Mouse (Mus musculus) heart, postnatal 0 days (tissue): ENCODE measurements at regions not wholly inside any gene's neighbourhood (a gene's known extent, or its start where the extent isn't known, plus 50 kb on each side); places are given as distances from the start of the nearest gene placed in this dataset.

Experiments used
- ATAC-seq: fragments of 200-750 bp; cut with Nextera tagmentation; 2 replicates; pipeline ENCODE4 v1.8.0; 2017; ENCODE audit warnings: low read depth, moderate number of reproducible peaks, moderate library complexity; ENCODE audit not compliant: insufficient read depth
- DNase-seq: peaks from one replicate; pipeline ENCODE4 v3.0.0-alpha.2; 2016; ENCODE audit warnings: low spot score
- H3K27ac ChIP-seq: fragments of 300-500 bp; sonication (generic); 2 replicates; pipeline ENCODE4 v1.5.1; 2014; ENCODE audit warnings: low read depth, mild to moderate bottlenecking
- H3K27me3 ChIP-seq: fragments of 300-500 bp; sonication (generic); 2 replicates; pipeline ENCODE4 v1.6.1; 2014; ENCODE audit warnings: low read length, mixed read lengths; ENCODE audit not compliant: control insufficient read depth, insufficient read depth
- H3K36me3 ChIP-seq: fragments of 300-500 bp; sonication (generic); replicated peaks from 2 replicates; pipeline ENCODE4 v1.6.1; 2014; ENCODE audit warnings: low read length, mixed read lengths; ENCODE audit not compliant: control insufficient read depth, insufficient read depth
- H3K4me1 ChIP-seq: fragments of 300-500 bp; sonication (generic); 2 replicates; pipeline ENCODE4 v1.6.1; 2014; ENCODE audit warnings: antibody characterized with exemption; ENCODE audit not compliant: control insufficient read depth, insufficient read depth
- H3K4me2 ChIP-seq: fragments of 300-500 bp; sonication (generic); 2 replicates; pipeline ENCODE4 v1.6.1; 2014; ENCODE audit warnings: low read depth, mild to moderate bottlenecking, low read length, moderate library complexity
- H3K4me3 ChIP-seq: fragments of 300-500 bp; sonication (generic); 2 replicates; pipeline ENCODE4 v1.5.1; 2014; ENCODE audit warnings: low read depth, low read length
- H3K9ac ChIP-seq: fragments of 300-500 bp; sonication (generic); replicated peaks from 2 replicates; pipeline ENCODE4 v1.6.1; 2014; ENCODE audit warnings: low read depth, low read length, mixed read lengths
- H3K9me3 ChIP-seq: fragments of 300-500 bp; sonication (generic); replicated peaks from 2 replicates; pipeline ENCODE4 v1.6.1; 2016; ENCODE audit warnings: low read length; ENCODE audit not compliant: control insufficient read depth
- CTCF ChIP-seq: IDR thresholded peaks from 2 replicates; pipeline ENCODE4 v1.5.1; 2016; ENCODE audit warnings: antibody characterized with exemption, control low read depth, low read depth
- EP300 ChIP-seq: IDR thresholded peaks from 2 replicates; pipeline ENCODE4 v1.6.1; 2016; ENCODE audit warnings: antibody characterized with exemption, low read depth
- WGBS: fragments of 180-500 bp; shearing (Covaris S2); extraction: QIAGEN DNeasy Blood & Tissue Kit; methylation state at CpG from one replicate; pipeline ENCODE4 v1.1.7; 2014; 5-methylcytosine and 5-hydroxymethylcytosine counted together

DNA sequence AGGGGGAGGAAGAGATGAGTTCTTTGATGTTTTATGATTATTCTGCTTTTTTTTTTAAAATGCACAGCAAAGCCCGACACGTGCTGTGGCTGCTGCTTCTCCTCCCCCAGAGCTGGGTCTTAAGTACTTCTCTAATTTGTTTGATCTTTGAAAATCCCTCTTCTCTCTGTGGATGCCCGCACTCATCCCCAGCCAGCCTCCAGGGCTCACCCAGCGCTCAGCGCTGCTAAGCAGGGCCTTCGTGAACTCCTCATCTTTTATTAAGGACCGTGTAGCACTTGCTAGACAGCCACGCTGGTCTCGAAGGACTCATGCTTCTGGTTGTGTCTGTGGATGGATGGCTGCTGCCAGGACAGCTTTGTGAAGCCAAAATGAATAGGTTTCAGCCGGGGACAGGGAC lies 72.9 kb upstream of the Kcng1 start:
- Histone ChIP-seq H3K27ac (no peak overlapping the region), H3K4me1 (no peaks in the 10 kb centered on the region), H3K4me3 (no peak overlapping the region), H3K9me3 (no peaks in the 10 kb centered on the region), H3K36me3 (no peaks in the 10 kb centered on the region), H3K9ac (no peak overlapping the region), H3K4me2 (no peak overlapping the region), H3K27me3 (peaks cover 6% of the 10 kb centered on the region; the same call in 1 of the 2 replicates)
- TF ChIP-seq CTCF (no peak), EP300 (no peak)
- ATAC-seq: no peak
- WGBS: 65% methylated on average over 10 of the region's 10 CpGs
- no peak for DNase-seq

DNA sequence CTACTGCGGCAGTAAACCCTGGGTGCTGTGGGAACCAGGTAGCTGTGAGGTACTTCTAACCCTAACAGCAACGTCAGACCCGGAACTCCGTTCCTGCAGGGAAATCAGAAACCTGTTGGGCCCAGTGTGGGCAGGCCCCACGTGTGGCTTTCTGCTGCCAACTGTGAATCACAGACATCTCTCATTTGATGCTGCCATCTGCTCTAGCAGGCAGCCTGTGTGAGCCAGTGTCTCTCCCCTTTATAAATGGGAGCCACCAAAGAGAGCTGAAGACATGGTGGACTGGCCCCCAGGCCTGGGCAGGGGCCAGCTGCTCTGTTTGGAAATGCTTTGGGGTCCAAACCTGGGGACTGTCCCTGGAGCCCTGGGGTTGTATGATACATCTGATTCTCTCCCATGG lies 71.1 kb upstream of the Kcng1 start:
- DNase-seq (no peak), ATAC-seq (no peak)
- 62% methylated on average over 5 of the region's 5 CpGs for WGBS
- Histone ChIP-seq H3K9me3 (no peaks in the 10 kb centered on the region), H3K27me3 (0 out of 2 replicates have a peak, but pooled peaks cover 6% of the 10 kb centered on the region), H3K4me2 (no peak overlapping the region), H3K4me1 (no peaks in the 10 kb centered on the region), H3K27ac (no peak overlapping the region), H3K4me3 (no peak overlapping the region), H3K9ac (no peak overlapping the region), H3K36me3 (no peaks in the 10 kb centered on the region)
- TF ChIP-seq EP300 (no peak), CTCF (no peak)

DNA sequence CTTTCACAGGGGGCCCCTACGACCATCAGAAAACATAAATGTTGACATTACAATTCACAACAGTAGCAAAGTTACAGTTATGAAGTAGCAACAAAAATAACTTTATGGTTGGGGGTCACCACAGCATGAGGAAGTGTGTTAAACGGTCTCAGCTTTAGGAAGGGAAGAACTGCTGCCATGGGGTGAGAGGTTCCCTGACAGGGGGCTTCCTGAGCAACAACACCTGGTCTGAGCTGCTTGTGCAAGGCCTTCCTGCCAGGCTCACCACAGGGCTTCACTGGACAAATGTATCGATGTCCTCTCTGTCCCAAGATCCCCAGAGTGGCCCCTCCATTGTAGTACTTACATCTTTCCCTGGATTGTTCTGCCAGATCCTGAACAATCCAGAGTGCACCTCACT lies 70.7 kb upstream of the Kcng1 start:
- Histone ChIP-seq H3K27me3 (0 out of 2 replicates have a peak, but pooled peaks cover 6% of the 10 kb centered on the region), H3K27ac (no peak overlapping the region), H3K4me1 (no peaks in the 10 kb centered on the region), H3K4me3 (no peak overlapping the region), H3K4me2 (no peak overlapping the region), H3K36me3 (no peaks in the 10 kb centered on the region), H3K9ac (no peak overlapping the region), H3K9me3 (no peaks in the 10 kb centered on the region)
- ATAC-seq: no peak
- no peak for DNase-seq
- no peak for TF ChIP-seq CTCF
- no peak for TF ChIP-seq EP300
- WGBS: 51% methylated on average over 3 of the region's 3 CpGs

DNA sequence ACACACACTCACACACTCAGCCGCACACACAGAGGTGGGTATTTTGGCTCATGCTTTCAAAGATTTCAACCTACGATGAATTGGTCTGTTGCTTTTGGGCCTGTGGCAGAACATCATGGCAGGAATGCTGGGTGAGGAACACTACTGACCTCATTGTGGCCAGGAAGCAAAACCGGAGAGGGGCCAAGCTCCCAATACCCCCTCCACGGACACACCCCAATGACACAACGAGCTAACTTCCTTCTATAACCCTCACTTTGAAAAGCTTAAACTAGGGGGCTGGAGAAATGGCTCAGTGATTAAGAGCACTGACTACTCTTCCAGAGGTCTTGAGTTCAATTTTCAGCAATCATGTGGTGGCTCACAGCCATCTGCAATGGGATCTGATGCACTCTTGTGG lies 63.8 kb upstream of the Kcng1 start:
- Histone ChIP-seq H3K4me3 (no peak overlapping the region), H3K27me3 (no peaks in the 10 kb centered on the region), H3K9ac (no peak overlapping the region), H3K9me3 (no peaks in the 10 kb centered on the region), H3K27ac (no peak overlapping the region), H3K4me1 (no peaks in the 10 kb centered on the region), H3K4me2 (no peak overlapping the region), H3K36me3 (no peaks in the 10 kb centered on the region)
- WGBS: 84% methylated on average over 5 of the region's 5 CpGs
- DNase-seq (no peak), ATAC-seq (no peak)
- TF ChIP-seq CTCF (no peak), EP300 (no peak)

GRCm38 (mm10) chr2:168343705-168344104 lies 62.2 kb upstream of the Kcng1 start:
- WGBS: 44% methylated on average over 7 of the region's 7 CpGs
- no peaks in the 10 kb centered on the region for H3K27me3 ChIP-seq
- TF ChIP-seq CTCF (no peak), EP300 (no peak)

DNA sequence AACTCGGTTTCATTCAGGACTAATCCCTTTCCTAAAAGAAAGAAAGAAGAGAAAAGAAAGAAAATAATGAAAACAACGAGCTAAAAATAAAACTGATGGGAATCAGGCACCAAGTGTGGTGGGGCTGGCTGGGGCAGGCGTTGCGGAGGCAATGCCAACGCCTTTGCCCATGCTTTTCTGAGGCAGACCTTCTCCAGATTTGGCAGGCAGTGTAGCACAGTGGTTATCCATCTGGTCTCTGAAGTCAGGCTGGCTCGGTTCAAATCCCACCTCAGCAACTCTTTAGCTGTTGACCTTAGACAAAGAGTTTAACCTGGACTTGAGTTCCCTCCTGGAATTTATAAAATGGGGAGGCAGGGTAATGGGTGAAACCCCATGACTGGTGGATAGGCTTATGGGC lies 57.3 kb upstream of the Kcng1 start:
- TF ChIP-seq CTCF (no peak), EP300 (no peak)

More at GRCm38 (mm10) chr2:168343705-168344104, 62.2 kb upstream of the Kcng1 start:
- H3K4me2 ChIP-seq: no peak overlapping the region
- no peak for DNase-seq
- no peak overlapping the region for H3K4me3 ChIP-seq
- ATAC-seq: no peak
- H3K9ac ChIP-seq: no peak overlapping the region
- no peaks in the 10 kb centered on the region for H3K36me3 ChIP-seq
- H3K27ac ChIP-seq: no peak overlapping the region
- no peaks in the 10 kb centered on the region for H3K9me3 ChIP-seq
- H3K4me1 ChIP-seq: no peaks in the 10 kb centered on the region

More for the DNA sequence above, 57.3 kb upstream of the Kcng1 start:
- ATAC-seq (no peak), DNase-seq (no peak)
- H3K4me3 ChIP-seq: no peak overlapping the region
- no peak overlapping the region for H3K27ac ChIP-seq
- H3K36me3 ChIP-seq: no peaks in the 10 kb centered on the region
- no peaks in the 10 kb centered on the region for H3K4me1 ChIP-seq
- no peaks in the 10 kb centered on the region for H3K27me3 ChIP-seq
- H3K4me2 ChIP-seq: no peak overlapping the region
- 83% methylated on average over 6 of the region's 6 CpGs for WGBS
- H3K9me3 ChIP-seq: no peaks in the 10 kb centered on the region
- no peak overlapping the region for H3K9ac ChIP-seq
